Mouse (Mus musculus): ENCODE data around the gene Ngf.

DNA sequence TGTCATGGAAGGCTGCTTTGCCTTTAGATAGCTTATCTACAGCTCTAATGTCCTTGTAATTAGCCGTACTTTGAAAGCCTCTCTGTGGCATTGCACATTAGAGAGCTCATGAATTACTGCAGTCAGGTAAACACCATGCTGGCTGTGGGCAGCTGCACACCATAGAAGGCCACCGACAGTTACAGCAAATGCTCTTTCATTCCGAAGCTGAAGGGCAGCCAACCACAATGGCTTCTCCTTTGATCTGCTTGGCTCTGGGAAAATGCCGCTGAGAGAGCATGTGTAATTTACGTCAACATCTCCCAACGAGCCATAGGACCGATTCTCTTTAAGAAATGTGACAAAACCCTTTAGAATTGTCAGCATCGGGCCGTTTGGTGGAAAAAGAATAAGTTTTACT, 38.7 kb downstream of the Ngf start:
- no peak for TF ChIP-seq CTCF (IDR thresholded peaks at IDR 0.05; ENCODE audit: low read depth)
- TF ChIP-seq EP300 (optimal IDR thresholded peaks at IDR 0.05) = no peak
